Mouse (Mus musculus): ENCODE data around the gene Efna2. TPM values are rescaled to one million over a fixed set of nuclear protein-coding genes. Genes with fewer than 3 reads are reported as not detected.

Efna2 gene
- polyA plus RNA-seq, 1 experiment from 2014 or later = 7.4 TPM

DNA sequence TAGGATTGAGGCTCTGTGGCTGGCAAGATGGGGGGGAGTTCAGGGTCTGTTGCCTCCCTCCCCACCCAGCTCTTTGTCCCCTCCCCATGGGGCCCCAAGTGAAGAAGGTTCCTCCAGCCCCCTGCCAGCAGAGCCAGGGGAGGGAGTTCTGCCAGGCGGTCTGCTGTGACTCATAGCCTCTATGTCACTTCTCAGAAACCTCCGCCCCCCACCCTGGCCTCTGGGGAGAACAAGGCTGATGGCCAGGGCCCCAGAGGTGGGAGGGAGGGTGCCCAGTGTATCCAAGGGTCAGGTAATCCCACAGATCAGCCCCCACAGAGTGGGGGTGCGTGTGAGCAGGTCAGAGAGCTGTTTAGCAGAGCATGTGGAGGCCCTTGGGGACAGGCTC is 26.4 kb upstream of the Efna2 start:
- no peaks in the 10 kb centered on the region for H3K9me3 ChIP-seq (ENCODE audit: control insufficient read depth, low read length)
- peak overlapping the region; percentile 83 for H3K4me2 ChIP-seq (ENCODE audit: low read depth, low read length)
- ATAC-seq = no peak
- peaks cover 32% of the 10 kb centered on the region for H3K36me3 ChIP-seq (ENCODE audit: control insufficient read depth, insufficient read depth, low read length)
- peaks cover 61% of the 10 kb centered on the region for H3K4me1 ChIP-seq (ENCODE audit: control insufficient read depth, insufficient read depth, low read length)
- H3K4me3 ChIP-seq (ENCODE audit: low read length) = peak overlapping the region; percentile 96
- WGBS = 8% methylated on average over 3 of the region's 3 CpGs
- H3K27me3 ChIP-seq (replicated peaks; ENCODE audit: control insufficient read depth, insufficient read depth, low read length) = no peaks in the 10 kb centered on the region
- H3K27ac ChIP-seq (ENCODE audit: low read length) = peak overlapping the region; percentile 99
- H3K9ac ChIP-seq (ENCODE audit: low read depth, low read length) = peak overlapping the region; percentile 98

DNA sequence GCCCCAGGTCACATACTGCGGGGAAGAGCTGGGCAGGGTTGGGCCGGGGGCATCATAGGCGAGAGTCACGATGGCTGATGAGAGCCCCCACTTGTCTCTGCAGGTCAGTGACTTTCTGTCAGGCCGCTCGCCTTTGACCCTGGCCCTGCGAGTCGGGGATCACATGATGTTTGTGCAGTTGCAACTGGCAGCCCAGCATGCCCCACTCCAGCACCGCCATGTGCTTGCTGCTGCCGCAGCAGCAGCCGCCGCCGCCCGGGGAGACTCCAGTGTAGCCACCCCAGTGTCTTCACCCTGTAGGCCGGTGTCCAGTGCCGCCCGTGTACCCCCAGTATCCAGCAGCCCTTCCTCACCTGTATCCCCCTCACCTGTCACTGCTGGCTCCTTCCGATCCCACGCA is 25.6 kb upstream of the Efna2 start:
- Histone ChIP-seq H3K27ac (ENCODE audit: low read length) (peak overlapping the region; percentile 99), H3K4me3 (ENCODE audit: low read length) (peak overlapping the region; percentile 96), H3K27me3 (replicated peaks; ENCODE audit: control insufficient read depth, insufficient read depth, low read length) (no peaks in the 10 kb centered on the region), H3K4me2 (ENCODE audit: low read depth, low read length) (peak overlapping the region; percentile 83), H3K9ac (ENCODE audit: low read depth, low read length) (peak overlapping the region; percentile 98), H3K36me3 (ENCODE audit: control insufficient read depth, insufficient read depth, low read length) (peaks cover 32% of the 10 kb centered on the region), H3K4me1 (ENCODE audit: control insufficient read depth, insufficient read depth, low read length) (peaks cover 69% of the 10 kb centered on the region), H3K9me3 (ENCODE audit: control insufficient read depth, low read length) (no peaks in the 10 kb centered on the region)
- 78% methylated on average over 19 of the region's 19 CpGs for WGBS
- no peak for ATAC-seq

DNA sequence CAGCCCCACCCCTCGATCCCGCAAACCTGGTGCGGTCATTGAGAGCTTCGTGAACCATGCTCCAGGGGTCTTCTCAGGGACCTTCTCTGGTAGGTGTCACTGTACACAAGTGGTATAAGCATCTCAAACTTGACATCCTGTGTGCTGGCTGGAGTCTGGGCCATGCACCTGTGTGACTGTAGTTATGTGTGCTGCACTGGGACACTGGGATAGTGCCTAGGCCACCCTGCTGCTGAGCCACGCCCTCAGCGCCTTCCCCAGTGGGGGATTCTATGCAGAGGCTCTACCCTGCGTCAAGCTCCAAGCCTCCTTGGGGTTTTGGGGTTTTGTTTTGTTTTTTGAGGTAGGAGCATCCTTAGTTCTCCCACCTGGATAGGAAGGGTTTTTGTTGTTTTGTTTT is 24.9 kb upstream of the Efna2 start:
- Histone ChIP-seq H3K9ac (ENCODE audit: low read depth, low read length) (peak overlapping the region; percentile 98; the same call in 1 of the 2 replicates), H3K4me1 (ENCODE audit: control insufficient read depth, insufficient read depth, low read length) (peaks cover 75% of the 10 kb centered on the region), H3K36me3 (ENCODE audit: control insufficient read depth, insufficient read depth, low read length) (peaks cover 32% of the 10 kb centered on the region), H3K9me3 (ENCODE audit: control insufficient read depth, low read length) (no peaks in the 10 kb centered on the region), H3K27ac (ENCODE audit: low read length) (peak overlapping the region; percentile 99; the same call in 1 of the 2 replicates), H3K4me3 (ENCODE audit: low read length) (no peak overlapping the region), H3K27me3 (replicated peaks; ENCODE audit: control insufficient read depth, insufficient read depth, low read length) (no peaks in the 10 kb centered on the region), H3K4me2 (ENCODE audit: low read depth, low read length) (no peak overlapping the region)
- ATAC-seq = no peak
- 83% methylated on average over 7 of the region's 7 CpGs for WGBS

DNA sequence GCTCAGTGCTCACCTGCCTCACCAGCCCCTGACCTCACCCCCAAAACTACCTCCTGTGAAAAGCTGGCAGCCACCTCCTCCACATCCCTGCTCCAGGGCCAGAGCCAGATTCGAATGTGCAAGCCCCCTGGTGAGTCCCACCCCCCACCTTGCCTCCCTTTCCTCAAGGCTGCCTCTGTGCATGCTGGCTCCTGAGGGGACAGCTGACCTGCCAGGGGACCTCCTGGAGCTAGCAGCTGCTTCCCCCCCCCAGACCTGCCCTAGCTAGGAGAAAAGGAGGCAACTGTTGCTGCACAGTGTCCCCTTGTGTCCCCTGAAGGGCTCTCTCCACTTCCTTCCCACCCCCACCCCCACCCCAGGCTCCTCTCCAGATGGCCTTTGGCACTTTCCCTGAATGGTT is 24.0 kb upstream of the Efna2 start:
- no peaks in the 10 kb centered on the region for H3K27me3 ChIP-seq (replicated peaks; ENCODE audit: control insufficient read depth, insufficient read depth, low read length)
- peaks cover 78% of the 10 kb centered on the region for H3K4me1 ChIP-seq (ENCODE audit: control insufficient read depth, insufficient read depth, low read length)
- H3K4me3 ChIP-seq (ENCODE audit: low read length) = no peak overlapping the region
- H3K9ac ChIP-seq (ENCODE audit: low read depth, low read length) = peak overlapping the region; percentile 98; the same call in 1 of the 2 replicates
- ATAC-seq = no peak
- H3K9me3 ChIP-seq (ENCODE audit: control insufficient read depth, low read length) = no peaks in the 10 kb centered on the region
- peaks cover 29% of the 10 kb centered on the region for H3K36me3 ChIP-seq (ENCODE audit: control insufficient read depth, insufficient read depth, low read length)
- 60% methylated on average over 1 of the region's 1 CpGs for WGBS
- peak overlapping the region; percentile 34 for H3K27ac ChIP-seq (ENCODE audit: low read length)
- no peak overlapping the region for H3K4me2 ChIP-seq (ENCODE audit: low read depth, low read length)

DNA sequence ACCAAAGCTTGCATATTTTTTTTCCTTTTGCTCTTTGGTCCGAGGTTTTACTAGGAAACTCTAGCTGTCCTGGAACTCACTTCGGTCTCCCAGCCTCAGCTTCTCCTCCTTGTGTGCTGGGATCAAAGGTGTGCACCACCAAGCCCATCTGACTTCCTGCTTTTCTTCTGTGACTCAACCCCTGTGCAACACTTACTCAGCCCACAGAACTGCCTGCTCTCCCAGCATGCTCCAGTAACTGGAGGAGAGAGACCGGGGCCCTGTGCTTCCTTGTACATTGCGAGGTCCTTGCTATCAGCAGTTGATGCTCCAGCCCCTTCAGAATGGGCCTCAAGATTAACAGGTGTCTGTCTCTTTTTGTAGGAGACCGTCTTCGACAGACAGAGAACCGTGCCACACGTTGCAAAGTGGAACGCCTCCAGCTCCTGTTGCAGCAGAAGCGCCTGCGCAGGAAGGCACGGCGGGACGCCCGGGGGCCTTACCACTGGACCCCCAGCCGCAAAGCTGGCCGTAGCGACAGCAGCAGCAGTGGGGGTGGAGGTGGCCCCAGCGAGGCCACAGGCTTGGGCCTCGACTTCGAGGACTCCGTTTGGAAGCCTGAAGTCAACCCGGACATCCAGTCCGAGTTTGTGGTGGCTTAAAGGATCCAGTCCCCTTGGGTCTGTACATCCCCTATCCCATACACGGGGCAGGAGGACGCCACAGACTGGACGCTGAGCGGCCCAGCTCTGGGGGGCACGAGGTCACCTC is 23.1 kb upstream of the Efna2 start:
- Histone ChIP-seq H3K4me3 (ENCODE audit: low read length) (no peak overlapping the region), H3K9me3 (ENCODE audit: control insufficient read depth, low read length) (no peaks in the 10 kb centered on the region), H3K4me2 (ENCODE audit: low read depth, low read length) (no peak overlapping the region), H3K27ac (ENCODE audit: low read length) (peak overlapping the region; percentile 69), H3K4me1 (ENCODE audit: control insufficient read depth, insufficient read depth, low read length) (peaks cover 87% of the 10 kb centered on the region), H3K9ac (ENCODE audit: low read depth, low read length) (no peak overlapping the region), H3K36me3 (ENCODE audit: control insufficient read depth, insufficient read depth, low read length) (peaks cover 29% of the 10 kb centered on the region), H3K27me3 (replicated peaks; ENCODE audit: control insufficient read depth, insufficient read depth, low read length) (no peaks in the 10 kb centered on the region)
- no peak for ATAC-seq
- 80% methylated on average over 29 of the region's 29 CpGs for WGBS

DNA sequence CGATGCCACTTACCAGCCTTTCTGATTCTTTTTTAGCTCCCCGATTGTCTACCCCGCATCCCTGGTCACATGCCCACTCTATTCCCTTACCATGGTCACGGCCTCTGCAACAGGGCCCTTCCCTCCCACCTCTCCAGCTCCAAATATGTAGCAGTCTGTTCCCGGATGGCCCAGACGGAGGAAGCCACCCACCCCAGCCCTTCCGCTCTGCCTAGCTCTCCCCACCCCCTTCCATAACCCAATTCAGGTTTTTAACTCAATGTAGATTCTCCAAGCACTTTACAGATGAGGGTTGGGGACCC is 22.6 kb upstream of the Efna2 start:
- Histone ChIP-seq H3K9me3 (ENCODE audit: control insufficient read depth, low read length) (no peaks in the 10 kb centered on the region), H3K36me3 (ENCODE audit: control insufficient read depth, insufficient read depth, low read length) (peaks cover 29% of the 10 kb centered on the region), H3K4me3 (ENCODE audit: low read length) (no peak overlapping the region), H3K27ac (ENCODE audit: low read length) (peak overlapping the region; percentile 69; the same call in 1 of the 2 replicates), H3K4me1 (ENCODE audit: control insufficient read depth, insufficient read depth, low read length) (peaks cover 89% of the 10 kb centered on the region), H3K9ac (ENCODE audit: low read depth, low read length) (no peak overlapping the region), H3K27me3 (replicated peaks; ENCODE audit: control insufficient read depth, insufficient read depth, low read length) (no peaks in the 10 kb centered on the region), H3K4me2 (ENCODE audit: low read depth, low read length) (no peak overlapping the region)
- no peak for ATAC-seq
- WGBS = 55% methylated on average over 7 of the region's 7 CpGs

DNA sequence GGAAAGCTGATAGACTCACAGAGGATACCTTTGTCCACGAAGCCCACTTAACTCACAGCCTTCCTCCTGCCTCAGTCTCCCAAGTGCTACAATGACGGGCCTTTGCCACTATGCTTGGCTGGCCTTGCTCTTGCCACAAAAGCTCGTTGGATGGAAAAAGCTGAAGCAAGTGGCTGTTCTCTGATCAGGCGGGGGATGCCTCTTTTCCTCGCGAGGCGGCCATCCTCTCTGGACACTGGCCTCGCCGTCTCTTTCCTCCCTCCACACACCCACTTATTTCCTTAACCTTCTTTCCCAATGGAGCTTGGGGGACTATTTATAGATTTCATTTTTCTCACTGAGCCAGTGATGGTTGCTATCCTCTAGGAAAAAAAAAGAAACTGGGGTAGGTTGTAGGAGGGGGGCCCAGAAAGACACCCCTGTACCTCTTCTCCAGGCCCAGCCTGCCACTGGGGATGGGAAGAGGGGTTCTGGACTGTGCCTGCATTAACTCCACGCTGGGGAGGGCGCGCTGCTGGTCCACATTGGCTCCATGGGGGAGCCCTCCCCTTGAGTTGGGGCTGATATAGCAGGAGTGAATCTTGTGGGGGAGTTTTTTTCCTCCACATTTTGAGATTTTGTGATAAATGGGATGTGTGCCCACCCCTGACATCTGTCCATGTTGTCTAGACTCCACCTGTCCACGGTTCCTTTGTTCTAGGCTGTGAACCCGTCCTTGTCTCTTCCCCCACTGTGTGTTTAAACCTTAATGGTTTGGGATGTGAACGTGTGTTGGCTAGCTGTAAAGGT is 21.9 kb upstream of the Efna2 start:
- ATAC-seq = no peak
- Histone ChIP-seq H3K4me2 (ENCODE audit: low read depth, low read length) (no peak overlapping the region), H3K9ac (ENCODE audit: low read depth, low read length) (no peak overlapping the region; the same call in 1 of the 2 replicates), H3K9me3 (ENCODE audit: control insufficient read depth, low read length) (no peaks in the 10 kb centered on the region), H3K4me1 (ENCODE audit: control insufficient read depth, insufficient read depth, low read length) (peaks cover 89% of the 10 kb centered on the region), H3K36me3 (ENCODE audit: control insufficient read depth, insufficient read depth, low read length) (peaks cover 29% of the 10 kb centered on the region), H3K27me3 (replicated peaks; ENCODE audit: control insufficient read depth, insufficient read depth, low read length) (no peaks in the 10 kb centered on the region), H3K27ac (ENCODE audit: low read length) (peak overlapping the region; percentile 65), H3K4me3 (ENCODE audit: low read length) (no peak overlapping the region)
- 63% methylated on average over 15 of the region's 15 CpGs for WGBS

DNA sequence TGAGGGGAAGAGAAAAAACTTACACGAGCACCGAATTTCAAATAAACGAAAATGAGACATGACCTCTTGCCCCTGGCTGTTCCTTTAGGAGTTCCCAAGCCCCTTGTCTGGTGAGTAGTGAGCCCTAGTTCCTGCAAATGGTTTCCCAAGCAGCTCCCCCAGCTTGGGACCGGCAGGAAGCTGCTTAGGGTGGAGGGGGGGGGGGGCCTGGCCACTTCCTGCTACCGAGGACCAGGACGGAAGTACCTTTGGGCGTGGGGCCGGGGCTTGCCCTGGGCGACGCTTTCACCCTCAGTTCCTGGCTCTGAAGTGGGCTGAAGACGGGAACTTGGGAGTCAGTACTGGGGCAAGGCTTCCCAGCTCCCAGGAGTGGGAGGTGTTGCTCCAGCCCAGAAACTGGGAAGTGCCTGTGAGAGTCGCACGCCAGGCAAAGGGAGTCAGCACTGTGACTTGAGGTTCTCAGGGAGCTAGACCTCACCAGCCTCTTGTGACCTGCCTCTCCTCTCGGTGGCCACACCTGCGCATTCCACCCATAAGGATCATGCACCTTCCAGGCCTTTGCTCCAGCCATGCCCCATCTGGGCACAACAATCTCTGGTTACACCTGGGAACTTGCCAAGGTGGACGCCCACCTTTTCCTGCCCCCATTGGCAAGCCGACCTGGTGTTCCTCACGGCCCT is 20.8 kb upstream of the Efna2 start:
- 11% methylated on average over 18 of the region's 18 CpGs for WGBS
- no peaks in the 10 kb centered on the region for H3K27me3 ChIP-seq (replicated peaks; ENCODE audit: control insufficient read depth, insufficient read depth, low read length)
- H3K27ac ChIP-seq (ENCODE audit: low read length) = peak overlapping the region; percentile 98
- ATAC-seq = peak; percentile 5; the same call in 1 of the 2 replicates
- H3K4me2 ChIP-seq (ENCODE audit: low read depth, low read length) = peak overlapping the region; percentile 9; the same call in 1 of the 2 replicates
- peaks cover 88% of the 10 kb centered on the region for H3K4me1 ChIP-seq (ENCODE audit: control insufficient read depth, insufficient read depth, low read length)
- peaks cover 27% of the 10 kb centered on the region for H3K36me3 ChIP-seq (ENCODE audit: control insufficient read depth, insufficient read depth, low read length)
- peak overlapping the region; percentile 52 for H3K9ac ChIP-seq (ENCODE audit: low read depth, low read length)
- no peaks in the 10 kb centered on the region for H3K9me3 ChIP-seq (ENCODE audit: control insufficient read depth, low read length)
- no peak overlapping the region for H3K4me3 ChIP-seq (ENCODE audit: low read length)

DNA sequence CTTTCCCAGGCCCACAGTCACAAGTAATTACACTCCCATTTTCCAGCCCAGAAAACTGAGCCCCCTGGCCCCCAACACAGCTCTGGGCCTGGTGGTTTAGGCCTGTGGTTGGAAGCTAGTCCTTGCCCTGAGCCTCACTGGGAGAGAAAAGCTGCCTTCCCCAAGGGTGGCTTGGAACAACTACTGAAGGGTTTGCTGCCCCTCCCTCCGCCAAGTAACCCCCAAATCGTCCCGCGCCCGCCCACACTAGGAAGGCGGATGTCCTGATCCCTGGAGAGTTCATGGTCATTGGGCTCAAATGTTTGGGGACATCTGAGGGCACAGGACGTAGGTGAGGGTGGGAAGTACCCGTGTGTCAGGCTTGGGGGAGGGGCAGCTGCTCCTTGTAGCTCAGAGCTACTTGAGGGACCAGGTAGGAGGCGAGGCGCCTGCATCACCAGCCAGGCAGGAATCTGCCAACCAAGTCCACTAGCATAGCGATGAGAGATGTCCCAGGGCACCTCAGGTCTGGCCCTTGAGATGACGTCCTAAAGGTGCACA is 20.2 kb upstream of the Efna2 start:
- Histone ChIP-seq H3K27me3 (replicated peaks; ENCODE audit: control insufficient read depth, insufficient read depth, low read length) (no peaks in the 10 kb centered on the region), H3K4me1 (ENCODE audit: control insufficient read depth, insufficient read depth, low read length) (peaks cover 87% of the 10 kb centered on the region), H3K4me2 (ENCODE audit: low read depth, low read length) (peak overlapping the region; percentile 84), H3K27ac (ENCODE audit: low read length) (peak overlapping the region; percentile 98), H3K4me3 (ENCODE audit: low read length) (peak overlapping the region; percentile 50), H3K9me3 (ENCODE audit: control insufficient read depth, low read length) (no peaks in the 10 kb centered on the region), H3K36me3 (ENCODE audit: control insufficient read depth, insufficient read depth, low read length) (peaks cover 21% of the 10 kb centered on the region), H3K9ac (ENCODE audit: low read depth, low read length) (peak overlapping the region; percentile 52)
- WGBS = 10% methylated on average over 12 of the region's 12 CpGs
- ATAC-seq = peak; percentile 2; the same call in 1 of the 2 replicates
